Mouse (Mus musculus) heart, postnatal 25 days (tissue): ENCODE measurements around the gene Ip6k1. TPM values are rescaled to one million over a fixed set of nuclear protein-coding genes. Genes with fewer than 3 reads are reported as not detected.
A peak's percentile ranks its signal among the peaks of the same experiment; 100 is the strongest.
"Not testable (repeated sequence)": the region's sequence is repeated elsewhere in the genome, so short reads cannot be mapped to it uniquely, and the experiment has no call there.

Source experiments
- DNase-seq: peaks from one replicate; pipeline ENCODE4 v3.0.0; 2022; ENCODE audit warnings: low spot score
- intact Hi-C: fragments of 180-260 bp; cut with DNase I; formaldehyde crosslinking; loops from one replicate; pipeline ENCODE4 v1.15.1; 2025
- total RNA-seq, 2 experiments: library from RNA; stranded (reverse); gene quantifications; 2 replicates each; pipeline ENCODE4 v1.2.3; 2021

The Ip6k1 gene
- total RNA-seq, 2 experiments from 2014 or later = 44.8 TPM

DNA sequence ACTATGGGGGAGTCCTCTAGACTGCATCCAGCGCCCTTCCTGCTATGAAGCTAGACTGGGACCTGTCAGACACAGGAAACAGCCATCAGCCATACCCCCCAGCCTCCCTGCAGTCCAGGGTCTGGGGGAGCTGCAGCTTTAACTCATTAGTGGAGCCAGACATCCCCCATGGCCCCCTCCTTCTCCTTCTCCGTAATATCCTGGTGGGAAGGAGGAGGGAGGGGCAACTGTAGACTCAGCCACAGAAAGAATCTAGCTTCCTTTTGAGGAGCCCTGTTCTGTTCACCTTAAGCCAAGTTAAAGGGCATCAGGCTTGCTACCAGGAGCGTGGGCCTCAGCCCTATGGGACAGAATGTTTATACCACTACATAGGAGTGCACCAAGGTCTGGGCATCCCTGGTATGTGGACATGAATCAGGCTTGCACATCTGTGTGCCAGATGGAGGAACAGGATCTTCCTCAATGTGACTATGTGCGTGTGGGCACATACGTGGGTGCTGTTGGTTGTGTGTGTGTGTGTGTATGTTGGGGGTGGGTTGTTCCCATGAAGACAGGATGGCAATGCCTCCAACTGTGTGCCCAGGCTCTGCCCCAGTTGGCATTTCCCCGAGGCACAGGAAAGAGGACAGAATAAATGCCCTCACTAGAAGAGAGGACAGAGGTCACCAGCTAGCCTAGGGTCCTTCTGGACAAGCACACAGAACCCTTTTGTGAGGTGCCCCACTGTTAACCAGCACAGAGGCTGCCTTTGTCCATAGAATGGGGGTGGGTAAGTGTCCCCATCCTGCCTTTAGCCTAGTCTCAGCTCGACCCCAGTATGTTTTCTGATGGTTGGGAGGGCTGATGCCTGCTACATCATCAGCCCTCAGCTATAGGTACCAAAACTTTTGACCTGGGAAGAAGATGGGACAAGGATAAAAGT, 20.4 kb upstream of the Ip6k1 start:
- intact Hi-C loops = no loop called here
- DNase-seq = no peak

DNA sequence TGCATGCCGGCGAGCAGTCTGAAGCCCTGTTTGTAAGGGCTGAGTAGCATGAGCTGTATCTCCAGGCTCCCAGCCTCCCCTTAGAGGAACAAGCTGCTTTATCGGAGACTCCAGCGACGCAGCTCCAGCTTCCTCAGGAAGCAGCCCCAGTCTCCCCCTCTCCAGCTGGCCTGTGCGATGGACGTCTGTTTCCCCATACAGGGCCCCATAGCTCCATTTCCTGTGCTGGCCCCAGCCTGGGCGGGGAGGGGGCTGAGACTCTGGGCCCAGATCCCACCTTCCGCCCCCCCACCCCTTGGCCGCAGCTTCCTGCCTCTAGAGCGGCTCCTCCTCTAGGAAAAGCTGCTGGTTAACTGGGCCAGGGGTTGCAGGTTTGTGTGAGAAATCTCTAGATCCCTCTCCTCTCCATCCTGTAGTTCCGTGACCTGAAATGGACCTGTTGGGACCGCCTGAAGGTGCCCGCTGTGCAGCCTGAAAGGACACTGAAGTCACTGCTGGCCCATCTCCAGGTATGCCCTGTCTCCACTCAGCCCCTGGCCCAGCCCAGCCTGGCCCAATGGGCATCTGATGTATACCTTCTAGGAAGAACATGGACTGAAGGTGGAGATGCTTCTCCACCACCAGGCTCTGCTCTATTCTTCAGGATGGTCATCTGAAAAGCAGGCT, 19.5 kb upstream of the Ip6k1 start, which contains the start of gene Gm20661:
Gene Gm20661, plus strand, starts transcription at position 378 of the 666 bp plus-strand sequence.
- peak; percentile 83 for DNase-seq
- intact Hi-C loops = no loop called here

DNA sequence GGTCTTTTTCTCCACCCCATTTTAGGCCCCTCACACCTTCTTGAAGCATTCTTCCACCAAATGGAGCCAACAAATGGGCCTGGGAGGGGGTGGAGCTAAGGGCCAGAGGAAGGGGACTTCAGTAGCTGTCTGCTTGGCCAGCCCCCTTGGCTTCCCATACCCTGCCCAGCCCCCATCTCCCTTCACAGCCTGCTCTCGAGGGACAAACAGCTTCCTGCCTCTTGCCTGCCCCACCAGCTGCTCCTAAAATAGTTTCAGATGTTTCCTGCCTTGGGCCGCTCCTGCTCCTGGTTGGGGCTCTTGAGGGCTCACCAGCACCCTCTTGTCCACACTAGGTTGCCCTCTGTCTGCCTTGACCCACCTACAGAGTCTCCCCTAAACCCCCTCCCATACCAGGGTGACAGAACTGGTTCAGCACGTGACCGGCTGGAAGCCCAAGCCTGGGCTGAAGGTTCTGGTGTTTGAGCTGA, 18.8 kb upstream of the Ip6k1 start:
- DNase-seq = peak; percentile 90
- intact Hi-C loops = no loop called here

DNA sequence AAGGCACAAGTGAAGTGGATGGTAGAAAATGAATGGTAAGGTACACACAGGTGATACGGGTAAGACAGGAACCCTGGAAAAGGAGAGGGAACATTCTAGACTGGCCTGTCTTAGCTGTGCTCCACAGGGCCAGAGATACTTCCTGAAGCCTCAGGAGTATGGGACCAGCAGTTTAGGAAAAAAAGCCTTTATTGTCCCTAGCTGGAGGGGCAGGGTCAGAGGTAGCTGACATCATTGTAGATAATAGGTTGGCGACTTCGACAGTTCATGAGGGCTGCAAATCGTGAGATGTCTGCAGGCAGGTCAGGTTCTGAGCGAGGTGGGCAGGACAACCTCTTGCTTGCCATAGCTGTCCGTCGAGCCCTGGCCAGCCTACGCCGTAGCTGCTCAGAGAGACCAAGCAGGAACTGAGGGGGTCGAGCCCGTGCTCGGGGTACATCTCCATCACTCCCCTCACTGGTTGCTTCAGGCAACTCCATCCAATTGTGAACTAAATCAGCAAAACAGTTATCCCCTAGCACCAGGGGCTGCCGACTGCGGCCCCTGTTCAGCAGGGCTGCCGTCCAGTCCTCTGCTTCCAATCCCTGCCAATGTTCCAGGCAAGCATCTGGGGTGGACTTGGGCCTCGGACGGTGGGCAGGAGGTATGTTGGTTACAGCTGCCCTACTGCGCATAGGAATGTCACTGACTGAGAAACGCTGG, 18.1 kb upstream of the Ip6k1 start:
- no peak for DNase-seq
- intact Hi-C loops = no loop called here

DNA sequence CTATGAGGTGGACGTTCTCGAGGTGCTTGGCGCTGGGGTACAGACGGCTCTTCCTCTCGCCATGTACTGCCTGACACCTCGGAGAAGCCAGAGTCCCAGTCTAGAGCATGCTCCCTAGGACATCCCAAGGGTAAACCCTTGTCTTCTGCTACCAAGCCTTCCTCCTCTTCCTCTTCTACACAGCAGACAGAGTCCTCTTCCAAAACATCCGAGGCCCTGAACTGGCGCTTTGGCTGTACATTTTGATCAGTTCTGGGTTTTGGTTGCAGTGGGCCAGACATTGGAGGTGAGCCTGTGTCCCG, 17.6 kb upstream of the Ip6k1 start:
- no peak for DNase-seq
- intact Hi-C loops = no loop called here

DNA sequence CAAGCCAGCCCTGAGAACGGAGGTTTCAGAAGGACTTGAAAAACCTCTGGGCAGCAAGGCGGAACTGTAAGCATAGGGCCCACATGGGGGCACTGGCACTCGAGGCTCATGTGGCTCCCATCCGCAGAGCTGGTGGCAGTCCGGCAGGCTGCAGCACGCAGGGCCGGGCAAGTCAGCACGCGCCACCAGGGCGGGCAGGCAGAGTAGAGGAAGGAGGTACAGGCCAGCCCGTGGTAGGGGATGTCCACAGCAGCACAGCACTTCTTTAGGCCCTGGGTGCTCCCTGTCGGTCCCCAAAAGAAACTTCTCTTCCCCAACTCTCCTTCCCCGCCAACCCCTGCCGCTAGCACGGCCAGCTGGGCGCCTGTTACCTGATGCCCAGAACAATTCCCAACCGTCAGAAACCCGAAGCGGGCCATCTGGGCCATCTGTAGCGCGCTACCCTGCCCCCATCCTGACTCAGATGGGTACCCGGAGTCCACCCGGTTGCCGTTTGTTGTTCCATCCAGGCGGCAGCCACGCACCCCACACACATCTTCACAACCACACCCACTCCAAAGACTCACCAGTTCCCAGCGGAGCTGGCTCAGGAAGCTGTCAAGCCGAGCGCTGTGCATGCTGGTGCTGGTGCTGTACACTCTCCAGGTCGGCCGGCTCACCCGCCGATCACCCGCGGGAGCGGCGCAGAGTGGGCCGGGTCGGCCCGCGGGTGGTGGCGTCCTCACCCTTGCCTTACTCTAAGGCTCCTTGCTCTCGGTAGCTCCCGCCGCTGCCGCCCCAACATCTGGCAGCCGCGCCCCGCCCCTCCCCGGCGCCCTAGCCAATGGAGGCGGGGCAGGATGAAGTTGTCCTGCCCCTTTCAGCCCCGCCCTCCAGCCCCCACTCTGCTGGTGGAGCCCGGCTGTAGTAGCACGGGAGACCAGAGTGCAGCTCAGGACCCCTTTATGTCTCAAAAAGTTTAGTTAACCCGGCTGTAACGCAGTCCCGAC, 16.9 kb upstream of the Ip6k1 start, which contains the start of gene Inka1:
Gene Inka1, minus strand, starts transcription at position 749 of the 989 bp plus-strand sequence.
- DNase-seq = peak; percentile 87
- intact Hi-C loops = loop anchor here (1.0 kb wide), 1 partner anchor 22 kb away; no protein-coding TSS in a partner anchor

DNA sequence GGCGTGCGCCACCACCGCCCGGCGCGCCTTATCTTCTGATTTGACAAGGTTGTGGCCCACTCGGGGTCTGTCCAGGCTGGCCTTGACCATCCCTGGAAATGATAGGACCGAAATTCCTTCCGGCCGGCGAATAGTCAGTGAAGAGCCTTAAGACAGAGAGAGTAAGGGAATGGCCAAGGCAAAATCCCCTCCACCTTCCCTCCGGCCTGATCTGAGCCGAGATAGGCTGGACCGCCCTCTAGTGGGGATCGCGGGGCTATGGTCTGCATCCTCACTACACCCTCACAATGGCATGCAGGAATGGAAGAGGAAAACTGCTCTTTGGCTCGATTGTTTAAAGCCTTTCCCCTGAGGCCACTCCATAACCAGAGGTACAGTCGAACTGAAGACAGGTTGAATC, 15.9 kb upstream of the Ip6k1 start:
- intact Hi-C loops = loop anchor here (1.0 kb wide), 1 partner anchor 23 kb away; no protein-coding TSS in a partner anchor
- peak; percentile 67 for DNase-seq

DNA sequence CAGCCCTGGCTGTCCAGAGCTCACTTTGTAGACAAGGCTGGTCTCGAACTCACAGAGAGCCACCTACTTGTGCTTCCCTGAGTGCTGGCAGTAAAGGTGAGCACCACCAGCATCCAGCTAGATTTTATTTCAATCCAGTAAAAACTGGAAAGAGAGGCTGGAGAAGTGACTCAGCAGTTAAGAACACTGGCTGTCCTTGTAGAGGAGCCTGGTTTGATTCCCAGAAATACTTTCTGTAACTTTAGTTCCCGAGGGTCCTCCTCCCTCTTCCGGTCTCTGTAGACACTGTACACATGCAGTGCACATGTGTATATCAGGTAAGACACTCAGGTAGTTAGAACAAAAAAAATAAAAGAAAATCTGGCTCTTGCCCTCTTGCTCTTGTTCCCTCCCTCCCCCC, 14.4 kb upstream of the Ip6k1 start:
- no peak for DNase-seq
- intact Hi-C loops = no loop called here

DNA sequence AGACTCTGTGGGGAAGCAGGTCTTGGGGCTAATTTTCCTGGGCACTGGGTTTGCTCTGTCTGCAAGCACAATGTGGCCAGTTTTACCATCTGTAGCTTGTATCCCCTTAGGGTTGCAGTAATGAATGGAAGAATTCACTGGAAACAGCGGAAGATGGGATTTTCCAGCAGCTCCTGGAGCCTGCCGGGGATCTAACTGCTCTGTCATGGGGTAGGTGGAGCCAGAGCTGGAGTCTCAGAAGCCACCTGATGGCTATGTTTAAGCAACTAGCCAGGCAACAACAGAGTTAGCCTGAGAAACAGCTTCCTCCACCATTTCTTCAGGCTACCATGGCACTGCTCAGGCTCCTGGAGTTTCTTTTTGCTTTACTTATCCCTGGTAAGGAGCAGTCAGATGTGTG, 10.1 kb upstream of the Ip6k1 start, which contains the start of gene Cdhr4:
Gene Cdhr4, plus strand, starts transcription at position 301 of the 400 bp plus-strand sequence.
- intact Hi-C loops = no loop called here
- no peak for DNase-seq

DNA sequence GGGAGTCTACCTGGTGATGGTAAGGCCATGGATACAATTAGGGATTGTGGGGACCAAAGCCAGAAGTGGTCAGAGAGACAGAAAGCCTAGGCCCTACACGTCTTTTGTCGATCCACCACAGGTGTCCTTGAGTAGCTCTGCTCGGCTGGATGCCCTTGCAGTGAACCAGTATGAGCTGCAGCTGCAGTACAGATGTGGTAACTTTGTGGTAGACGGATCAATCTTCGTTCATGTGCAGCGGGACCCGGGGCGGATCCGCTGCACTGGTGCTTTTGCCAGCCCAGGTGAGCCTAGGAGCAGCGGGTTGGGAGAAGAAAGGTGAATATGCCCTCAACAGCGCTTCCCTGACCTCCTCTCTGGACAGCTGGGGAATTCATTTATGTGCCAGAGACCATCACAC, 9.3 kb upstream of the Ip6k1 start:
- DNase-seq = no peak
- intact Hi-C loops = no loop called here

DNA sequence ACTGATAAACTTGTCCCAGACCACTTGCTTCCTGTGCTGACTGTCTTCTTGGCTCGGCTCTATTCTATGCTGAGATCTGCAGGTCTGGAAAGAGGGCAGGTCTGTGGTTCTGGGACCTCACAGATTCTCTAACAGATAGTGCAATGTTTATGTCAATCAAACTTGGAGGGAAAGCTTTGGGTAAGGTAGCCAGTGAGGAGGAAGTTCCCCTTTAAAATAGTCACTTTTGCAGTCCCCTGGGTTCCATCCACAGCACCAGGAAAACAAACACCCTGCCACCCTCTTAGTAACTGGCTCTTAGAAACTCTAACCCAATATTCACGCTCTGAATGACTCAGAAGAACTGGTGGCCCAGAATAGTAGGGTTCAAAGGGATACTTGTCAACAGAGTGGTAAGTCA, 7.8 kb upstream of the Ip6k1 start:
- intact Hi-C loops = no loop called here
- no peak for DNase-seq

DNA sequence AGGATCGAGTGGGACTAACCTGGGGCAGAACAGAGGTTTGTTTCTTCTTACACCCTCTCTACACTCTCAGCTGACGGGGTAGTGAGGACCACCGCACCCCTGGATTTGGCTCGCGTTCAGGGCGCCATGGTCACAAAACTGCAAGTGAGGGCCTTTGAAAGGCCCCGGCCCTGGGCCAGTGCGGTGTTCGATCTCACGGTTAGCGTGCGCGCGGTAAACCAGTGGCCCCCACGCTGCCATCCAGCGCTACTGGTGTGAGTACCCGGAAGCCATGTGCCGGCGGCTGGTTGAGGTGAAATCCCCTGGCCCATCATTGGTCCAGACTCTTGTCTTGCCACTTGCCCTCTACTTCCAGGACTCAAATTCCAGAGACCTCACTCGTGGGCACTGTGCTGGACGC, 6.8 kb upstream of the Ip6k1 start:
- no peak for DNase-seq
- intact Hi-C loops = no loop called here

DNA sequence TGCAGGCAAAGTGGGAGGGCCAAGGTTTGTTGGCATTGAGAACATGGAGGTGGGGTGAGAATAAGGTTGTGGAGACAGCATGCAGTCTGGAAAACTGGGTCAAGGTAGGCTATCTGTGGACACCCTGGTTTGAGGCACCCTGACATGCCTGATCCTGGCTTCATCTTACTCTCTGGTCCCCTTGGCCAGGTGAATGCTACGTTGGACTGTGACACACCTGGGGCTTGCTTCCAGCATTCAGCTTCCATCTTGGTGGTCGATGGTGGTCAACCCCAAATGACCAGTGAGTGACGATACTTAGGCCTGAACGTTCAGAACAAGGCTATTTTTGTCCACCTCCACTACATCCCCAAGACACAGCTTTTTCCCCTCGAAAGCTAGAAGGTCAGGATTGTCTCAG, 6.3 kb upstream of the Ip6k1 start, which contains the start of gene Gm20662:
Gene Gm20662, plus strand, starts transcription at position 301 of the 400 bp plus-strand sequence.
- no peak for DNase-seq
- intact Hi-C loops = no loop called here

DNA sequence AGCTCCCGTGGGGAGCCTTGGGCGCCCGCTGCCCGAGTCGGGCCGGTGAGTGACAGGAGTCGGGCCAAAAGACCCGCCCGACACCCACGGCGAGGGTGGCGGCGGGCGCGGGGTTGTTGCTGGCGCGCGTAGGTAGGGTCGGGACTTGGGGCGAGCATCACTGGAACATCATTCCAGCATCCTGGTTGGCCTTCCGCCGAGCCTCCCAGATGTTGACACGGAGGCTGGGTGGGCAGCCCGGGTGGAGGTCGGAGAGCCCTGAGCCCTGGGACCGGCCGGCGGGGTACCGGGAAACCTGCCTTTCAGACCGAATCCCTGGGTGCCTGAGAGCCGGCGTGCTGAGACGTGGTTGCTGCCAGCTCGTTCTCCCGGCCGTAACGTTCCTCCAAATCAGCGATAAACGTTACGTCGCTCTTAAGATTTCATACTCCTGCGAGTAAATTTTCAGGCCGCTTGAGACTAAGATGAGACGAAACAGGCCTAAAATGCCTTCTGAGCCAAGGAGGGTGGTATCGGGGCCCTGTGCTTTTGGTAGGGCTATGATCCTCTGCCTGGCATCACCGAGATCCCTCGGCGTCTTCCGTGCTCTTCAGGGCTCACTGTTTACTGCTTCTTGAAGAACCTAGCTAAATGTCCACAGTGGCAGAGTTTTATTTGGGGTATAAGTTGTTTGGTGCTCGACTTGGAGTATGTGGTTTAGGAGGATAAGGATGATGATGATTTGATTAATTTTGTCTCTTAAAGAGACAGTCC, 653 bp downstream of the Ip6k1 start:
- intact Hi-C loops = loop anchor here (5.0 kb wide), 1 partner anchor 49 kb away; the partner anchor contains the start of gene Amigo3
- no peak for DNase-seq

DNA sequence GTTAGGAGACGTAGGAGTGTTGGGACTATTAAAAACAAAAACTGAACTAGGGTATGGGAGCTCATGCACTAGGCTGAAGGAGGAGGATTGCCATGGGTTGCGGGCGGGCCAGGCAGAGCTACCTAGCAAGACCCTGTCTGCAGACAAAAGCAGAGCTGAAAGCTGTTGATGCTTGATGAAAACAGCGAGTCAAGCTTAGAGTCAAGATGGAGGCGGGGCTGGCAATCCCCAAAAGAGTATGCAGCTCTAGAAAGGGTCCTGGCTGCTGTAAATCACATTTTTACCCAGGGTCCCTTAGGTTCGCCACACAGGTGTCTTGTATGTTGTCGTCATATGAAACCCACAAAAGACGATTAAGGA, 1.2 kb downstream of the Ip6k1 start:
- intact Hi-C loops = loop anchor here (5.0 kb wide), 1 partner anchor 49 kb away; the partner anchor contains the start of gene Amigo3
- no peak for DNase-seq

DNA sequence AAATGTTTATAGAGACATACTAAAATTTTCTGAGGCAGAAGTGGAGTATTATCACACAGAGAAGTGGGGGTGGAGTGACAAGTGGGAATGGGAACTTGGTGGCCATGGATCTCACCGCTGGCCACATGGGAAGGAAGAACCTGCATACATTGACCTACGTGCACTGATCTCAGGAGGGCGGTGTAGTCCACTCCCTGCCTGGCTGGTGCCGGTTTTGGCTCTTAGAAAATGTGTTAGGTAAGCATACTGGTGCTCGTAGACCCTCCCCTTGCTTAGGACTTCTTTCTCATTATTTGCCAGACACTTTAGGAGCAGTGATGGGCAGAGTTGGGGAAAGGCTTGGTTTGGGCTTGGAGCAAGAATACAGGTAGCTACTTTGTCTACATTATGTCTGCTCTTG, 5.7 kb downstream of the Ip6k1 start:
- intact Hi-C loops = no loop called here
- DNase-seq = no peak

DNA sequence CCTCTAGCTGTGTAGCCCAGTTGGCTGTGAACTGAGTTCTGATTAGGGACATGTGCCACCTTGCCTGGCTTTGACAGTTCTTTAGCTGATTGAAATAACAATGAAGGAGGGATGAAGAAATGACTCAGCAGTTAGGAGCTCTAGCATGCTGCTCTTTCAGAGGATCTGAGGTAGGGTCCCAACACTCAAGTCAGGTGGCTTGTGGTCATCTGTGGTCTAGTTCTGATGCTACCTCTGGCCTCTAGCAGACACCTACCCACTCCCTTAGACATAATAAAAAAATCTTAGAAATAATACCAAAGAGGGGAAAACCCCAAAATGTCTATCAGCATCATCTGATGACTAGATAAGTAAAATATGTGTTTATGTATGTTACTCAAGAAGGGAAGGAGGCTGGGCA, 8.1 kb downstream of the Ip6k1 start:
- intact Hi-C loops = no loop called here
- no peak for DNase-seq

DNA sequence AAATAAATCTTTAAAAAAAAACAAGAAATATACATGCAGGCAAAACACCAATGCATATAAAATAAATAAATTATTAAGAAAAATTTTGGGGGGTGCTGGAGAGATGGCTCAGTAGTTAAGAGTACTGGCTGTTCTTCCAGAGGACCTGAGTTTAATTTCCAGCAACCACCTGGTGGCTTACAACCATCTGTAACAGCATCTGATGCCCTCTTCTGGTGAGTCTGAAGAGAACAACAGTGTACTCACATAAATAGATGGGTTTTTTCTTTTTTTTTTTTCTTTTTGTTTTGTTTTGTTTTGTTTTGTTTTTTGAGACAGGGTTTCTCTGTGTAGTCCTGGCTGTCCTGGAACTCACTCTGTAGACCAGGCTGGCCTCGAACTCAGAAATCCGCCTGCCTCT, 11.3 kb downstream of the Ip6k1 start:
- DNase-seq, intact Hi-C loops: not testable (repeated sequence)
